Mouse (Mus musculus): ENCODE results near the gene Taf4.

DNA sequence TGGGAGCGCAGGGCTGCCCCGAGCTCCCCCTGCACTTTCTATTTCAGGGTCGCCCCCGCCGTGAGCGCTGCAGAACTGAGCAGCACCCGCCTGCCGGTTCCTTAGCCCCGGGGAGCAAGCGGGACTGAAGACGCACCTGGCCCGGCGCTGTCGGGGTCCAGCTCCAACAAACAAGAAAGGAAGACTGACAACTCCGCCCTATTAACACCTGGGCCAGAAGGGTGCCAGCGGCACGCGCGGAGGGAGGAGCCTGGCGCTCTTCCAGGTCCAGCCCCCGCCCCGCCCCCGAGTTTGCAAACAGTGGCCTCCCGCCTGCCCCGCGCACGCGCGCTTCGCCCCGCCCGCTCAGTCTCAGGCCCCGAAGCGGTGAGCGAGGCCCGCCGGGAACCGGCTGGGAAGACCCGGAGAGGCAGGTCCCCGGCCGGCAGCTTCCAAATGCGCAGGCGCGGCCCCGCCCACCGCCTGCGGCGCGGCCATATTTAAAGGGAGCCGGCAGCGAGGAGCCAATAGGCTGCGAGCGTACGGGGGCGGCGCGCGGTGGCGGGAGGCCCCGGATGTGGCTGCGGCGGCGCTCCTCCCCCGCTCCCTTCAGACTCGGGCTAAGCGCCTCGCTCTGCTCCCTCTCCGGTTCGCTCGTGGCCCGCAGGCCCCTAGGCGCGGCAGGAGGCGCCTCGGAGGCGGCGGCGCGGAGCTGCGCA, 48.1 kb upstream of the Taf4 start, which contains the start of gene Lsm14b:
- TF ChIP-seq CTCF (IDR thresholded peaks at IDR 0.05; ENCODE audit: borderline replicate concordance, insufficient read depth, low read length) (no peak), POLR2A (IDR thresholded peaks at IDR 0.05; ENCODE audit: low read depth, low read length) (peak; percentile 74)
